Mouse (Mus musculus) testis, adult 2 months (tissue): Measurements from ENCODE around the gene Papln. TPM values are rescaled to one million over a fixed set of nuclear protein-coding genes. Genes with fewer than 3 reads are reported as not detected.

Experiments used
- H3K27ac ChIP-seq: fragments of 200-500 bp; 2 replicates; pipeline ENCODE4 v1.5.1; 2012; ENCODE audit warnings: low read depth, low read length; ENCODE audit not compliant: control insufficient read depth, insufficient read depth
- H3K27me3 ChIP-seq: fragments of 200-500 bp; 2 replicates; pipeline ENCODE4 v1.6.1; 2012; ENCODE audit warnings: mild to moderate bottlenecking, low read length, moderate library complexity; ENCODE audit not compliant: control insufficient read depth, insufficient read depth
- H3K36me3 ChIP-seq: fragments of 200-500 bp; 2 replicates; pipeline ENCODE4 v1.6.1; 2012; ENCODE audit warnings: mild to moderate bottlenecking, low read length; ENCODE audit not compliant: control insufficient read depth, insufficient read depth
- H3K4me1 ChIP-seq: fragments of 200-500 bp; 2 replicates; pipeline ENCODE4 v1.6.1; 2012; ENCODE audit warnings: low read length; ENCODE audit not compliant: control insufficient read depth, insufficient read depth
- H3K4me3 ChIP-seq: fragments of 200-500 bp; 2 replicates; pipeline ENCODE4 v1.5.1; 2012; ENCODE audit warnings: low read depth, mild to moderate bottlenecking, low read length, moderate library complexity, mixed read lengths; ENCODE audit not compliant: control insufficient read depth
- CTCF ChIP-seq: fragments of 200-500 bp; IDR thresholded peaks from 2 replicates; pipeline ENCODE4 v1.5.1; 2012; ENCODE audit warnings: low read depth, mild to moderate bottlenecking, inconsistent platforms, low read length, moderate library complexity; ENCODE audit not compliant: control insufficient read depth, insufficient read depth, insufficient replicate concordance
- POLR2A ChIP-seq: fragments of 200-500 bp; IDR thresholded peaks from 2 replicates; pipeline ENCODE4 v1.6.1; 2012; ENCODE audit warnings: low read depth, mild to moderate bottlenecking, inconsistent platforms, low read length, moderate library complexity; ENCODE audit not compliant: control insufficient read depth
- polyA plus RNA-seq: library from polyadenylated mRNA; depleted of rRNA; stranded (reverse); fragments of >200 nt; gene quantifications from 2 replicates; pipeline ENCODE4 v1.2.3, GENCODE M21; 2012; rRNA removed

Papln gene
- polyA plus RNA-seq: 7.6 and 9.9 TPM in 2 replicates

DNA sequence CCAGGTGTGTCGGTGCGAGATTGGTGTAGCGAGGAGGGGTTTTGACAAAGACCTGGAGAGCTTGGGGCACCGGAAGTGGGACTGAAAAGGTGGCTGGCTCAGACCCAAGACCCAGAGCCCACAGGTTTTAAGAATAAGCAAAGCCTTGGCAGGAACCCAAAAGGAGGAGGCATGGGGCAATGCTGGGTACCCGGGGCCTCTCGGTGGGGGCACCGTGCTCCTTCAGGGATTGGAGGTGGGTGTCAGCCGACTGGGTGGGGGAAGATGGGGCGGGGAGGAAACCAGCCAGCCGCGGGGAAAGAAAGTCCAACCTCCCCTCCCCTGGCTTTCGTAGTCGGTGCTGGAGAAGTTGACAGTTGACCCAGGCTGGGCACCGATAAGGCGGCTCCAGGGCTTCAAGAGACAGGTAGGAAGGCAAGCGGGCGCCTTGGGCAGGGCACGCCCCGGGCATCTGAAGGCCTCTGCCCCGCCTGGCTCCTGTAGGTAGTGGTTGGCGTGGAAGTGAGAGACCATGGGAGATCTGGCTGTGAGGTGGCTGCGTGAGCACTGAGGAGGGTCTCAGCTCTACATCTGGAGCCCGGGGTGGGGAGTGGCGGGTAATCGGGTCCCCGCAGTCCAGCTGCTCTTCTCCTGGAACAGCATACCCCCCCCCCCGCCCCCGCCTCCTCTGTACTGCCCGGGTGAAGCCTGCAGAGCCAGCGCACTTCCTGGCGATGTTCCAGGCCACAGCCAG is at the start of gene Papln:
TSS of gene Papln (plus strand) at position 324 of the 733 bp plus-strand sequence.
- no peak for TF ChIP-seq CTCF
- no peak within 1 kb of the TSS for H3K27ac ChIP-seq
- peaks cover 7% of the 10 kb centered on the region for H3K4me1 ChIP-seq
- no peaks in the 10 kb centered on the region for H3K36me3 ChIP-seq
- no peaks in the 10 kb centered on the region for H3K27me3 ChIP-seq
- H3K4me3 ChIP-seq: peak within 1 kb of the TSS; percentile 70

DNA sequence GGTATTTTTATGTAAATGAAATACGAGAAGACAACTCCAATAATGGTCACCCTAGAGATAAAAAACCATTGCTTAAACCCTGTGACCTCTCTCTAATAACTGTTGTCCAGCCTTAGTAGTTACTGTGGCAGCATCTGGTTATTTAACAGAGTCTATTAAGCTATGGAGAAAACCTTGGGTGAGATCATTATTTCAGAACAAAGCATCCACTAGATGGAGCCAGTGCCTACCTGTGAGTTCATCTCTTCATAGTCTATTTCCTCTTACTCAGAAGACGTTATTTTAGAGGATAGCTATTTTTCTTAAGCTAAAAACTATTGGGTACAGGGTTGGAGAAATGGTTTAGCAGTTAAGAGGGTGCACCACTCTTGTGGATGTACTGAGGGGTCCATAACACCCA is 49.7 kb upstream of the Papln start:
- TF ChIP-seq CTCF (no peak), POLR2A (no peak)
- Histone ChIP-seq H3K36me3 (peaks cover 7% of the 10 kb centered on the region), H3K4me3 (no peak overlapping the region)

DNA sequence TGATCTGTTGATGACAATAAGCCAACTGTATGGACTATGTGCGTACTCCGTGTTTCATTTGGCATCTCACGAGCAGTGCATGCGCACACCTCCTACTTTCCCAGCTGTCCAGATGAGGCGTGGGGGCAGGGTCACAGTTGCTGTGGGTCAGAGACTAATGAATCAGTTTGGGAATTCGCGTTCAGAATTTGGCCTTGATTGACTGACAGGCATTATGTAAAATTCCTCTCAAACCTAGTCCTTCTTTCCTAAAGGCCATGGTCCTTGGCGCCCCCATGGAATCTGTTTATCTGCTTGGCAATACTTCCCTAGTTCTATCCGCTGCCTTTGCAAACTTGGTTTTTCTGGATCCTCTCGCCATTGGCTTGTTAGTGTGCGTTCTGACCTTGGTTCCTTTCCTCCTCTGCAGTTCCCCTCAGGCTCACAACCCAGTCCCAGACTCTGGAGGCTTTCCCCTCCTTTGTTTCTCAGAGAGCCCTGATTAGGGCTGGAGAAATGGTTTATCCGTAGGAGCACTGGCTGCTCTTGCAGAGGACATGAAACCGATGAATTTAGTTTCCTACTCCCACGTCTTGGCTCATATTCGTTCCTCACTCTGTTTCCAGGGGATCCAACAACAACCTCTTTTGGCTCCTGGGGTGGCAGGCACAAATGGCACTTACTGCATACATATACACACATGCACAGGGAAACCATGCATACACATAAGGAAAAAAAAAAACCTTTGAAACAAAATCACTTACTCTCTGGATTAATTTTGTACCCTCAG is 46.8 kb upstream of the Papln start:
- TF ChIP-seq POLR2A: no peak
- Histone ChIP-seq H3K27ac (peak overlapping the region; percentile 63), H3K27me3 (no peaks in the 10 kb centered on the region), H3K4me3 (no peak overlapping the region), H3K4me1 (0 out of 2 replicates have a peak, but pooled peaks cover 3% of the 10 kb centered on the region), H3K36me3 (peaks cover 6% of the 10 kb centered on the region)

More for the DNA sequence above, 49.7 kb upstream of the Papln start:
- H3K27ac ChIP-seq: no peak overlapping the region
- no peaks in the 10 kb centered on the region for H3K27me3 ChIP-seq
- no peaks in the 10 kb centered on the region for H3K4me1 ChIP-seq

DNA sequence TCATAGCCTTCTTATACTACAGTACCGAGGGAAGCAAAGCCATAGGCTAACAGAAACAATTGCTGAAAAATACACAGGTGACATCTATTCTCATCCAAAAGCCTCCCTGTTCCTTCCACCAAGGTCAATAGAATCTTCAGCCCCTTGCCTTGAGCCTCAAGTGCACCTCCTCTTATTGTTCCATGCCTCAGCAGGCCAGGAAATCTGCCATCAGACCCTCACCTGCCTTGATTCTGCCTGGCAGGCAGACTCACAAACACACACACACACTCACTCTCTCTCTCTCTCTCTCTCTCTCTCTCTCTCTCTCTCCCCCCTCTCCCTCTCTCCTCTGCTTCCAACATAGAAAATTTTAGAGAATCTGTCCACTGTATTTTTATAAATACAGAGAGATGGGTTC is 44.0 kb upstream of the Papln start:
- peaks cover 4% of the 10 kb centered on the region for H3K36me3 ChIP-seq
- TF ChIP-seq POLR2A (no peak), CTCF (no peak)
- no peaks in the 10 kb centered on the region for H3K27me3 ChIP-seq
- H3K4me1 ChIP-seq: 0 out of 2 replicates have a peak, but pooled peaks cover 3% of the 10 kb centered on the region
- H3K4me3 ChIP-seq: no peak overlapping the region
- H3K27ac ChIP-seq: no peak overlapping the region

DNA sequence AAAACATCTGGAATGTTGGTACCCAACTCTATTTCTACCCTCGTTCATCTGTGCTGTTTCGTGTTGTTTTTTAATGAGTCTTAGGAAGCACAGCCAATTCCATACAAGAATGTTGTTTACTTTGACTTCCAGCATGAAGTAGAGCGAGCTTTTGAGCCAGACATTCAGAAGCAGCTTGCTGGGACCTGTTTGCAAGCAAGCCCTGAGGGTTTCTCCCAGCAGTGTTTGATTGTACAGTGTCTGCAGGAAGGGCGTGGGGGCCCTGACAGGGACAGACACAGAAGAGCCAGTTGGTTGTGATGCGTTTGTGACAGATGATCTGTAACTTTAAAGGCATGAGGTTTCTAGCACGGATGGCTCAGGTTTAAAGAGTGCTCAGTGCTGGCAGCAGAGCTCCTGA is 42.2 kb upstream of the Papln start:
- Histone ChIP-seq H3K36me3 (peaks cover 7% of the 10 kb centered on the region), H3K4me3 (no peak overlapping the region), H3K4me1 (0 out of 2 replicates have a peak, but pooled peaks cover 3% of the 10 kb centered on the region), H3K27ac (peak overlapping the region; percentile 28), H3K27me3 (no peaks in the 10 kb centered on the region)
- TF ChIP-seq CTCF (no peak), POLR2A (no peak)

DNA sequence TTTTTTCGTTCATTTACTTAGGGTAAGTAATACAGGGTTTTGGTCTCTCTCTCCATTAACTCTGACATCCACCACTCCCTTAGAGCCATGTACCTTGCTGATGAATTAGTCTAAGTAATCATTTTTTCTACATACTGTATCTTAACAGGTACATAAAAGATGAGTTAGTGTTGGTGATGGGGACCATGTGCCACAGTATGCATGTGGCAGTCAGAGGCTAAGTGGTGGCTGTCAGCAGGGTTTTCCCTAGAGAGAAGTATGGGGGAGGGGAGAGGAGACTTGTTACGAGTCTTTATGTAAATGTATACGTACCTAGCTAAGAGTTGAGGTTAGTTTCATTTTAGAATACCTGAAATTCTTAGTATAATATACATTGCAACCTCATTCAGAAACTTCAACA is 40.4 kb upstream of the Papln start:
- H3K4me1 ChIP-seq: 0 out of 2 replicates have a peak, but pooled peaks cover 3% of the 10 kb centered on the region
- H3K27ac ChIP-seq: no peak overlapping the region
- H3K27me3 ChIP-seq: no peaks in the 10 kb centered on the region
- no peak overlapping the region for H3K4me3 ChIP-seq
- peaks cover 4% of the 10 kb centered on the region for H3K36me3 ChIP-seq
- TF ChIP-seq CTCF (no peak), POLR2A (no peak)

DNA sequence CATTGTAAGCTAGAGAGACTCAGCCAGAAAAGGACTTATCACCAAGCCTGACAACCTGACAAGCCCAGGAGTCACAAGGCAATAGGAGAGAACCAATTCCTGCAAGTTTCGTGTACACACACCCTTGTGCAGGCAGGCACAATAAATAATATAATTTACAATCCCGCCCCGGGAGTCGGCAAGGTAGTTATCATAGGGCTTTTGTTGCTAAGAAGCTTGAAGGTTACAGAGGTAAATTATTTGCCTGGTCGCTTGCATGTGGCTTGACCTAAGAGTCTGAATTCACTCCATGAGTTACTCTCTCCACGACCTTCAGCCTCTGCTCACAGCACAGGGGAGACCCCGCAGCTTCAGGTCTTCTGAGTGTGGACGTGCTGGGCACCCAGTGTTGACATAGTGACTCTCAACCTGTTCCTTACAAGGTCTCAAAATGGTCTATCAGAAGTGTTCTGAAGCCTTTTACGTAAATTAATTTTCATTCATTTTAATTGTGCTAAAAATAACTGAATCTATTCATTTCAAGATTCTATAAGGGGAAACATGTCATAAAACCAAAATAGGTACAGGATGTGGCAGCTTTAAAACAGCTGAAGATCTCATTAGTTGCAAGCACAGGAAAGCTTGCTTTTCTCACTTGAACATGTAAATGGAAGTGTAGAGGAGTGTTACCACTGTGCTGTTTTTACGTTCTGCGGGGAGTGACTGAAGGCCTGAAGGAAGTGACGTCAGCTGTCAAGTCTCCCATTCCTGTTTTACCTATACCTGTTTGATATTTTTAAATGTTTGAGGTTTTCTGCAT is 36.7 kb upstream of the Papln start:
- Histone ChIP-seq H3K36me3 (peaks cover 4% of the 10 kb centered on the region), H3K4me3 (no peak overlapping the region)

More for the DNA sequence above, 36.7 kb upstream of the Papln start:
- no peaks in the 10 kb centered on the region for H3K4me1 ChIP-seq
- TF ChIP-seq CTCF: no peak
- no peak for TF ChIP-seq POLR2A
- H3K27ac ChIP-seq: no peak overlapping the region
- H3K27me3 ChIP-seq: no peaks in the 10 kb centered on the region
